Mouse (Mus musculus) ES-E14 (cell line): ENCODE results near the gene Rab2b. TPM values are rescaled to one million over a fixed set of nuclear protein-coding genes. Genes with fewer than 3 reads are reported as not detected.

ENCODE experiments used
- DNase-seq: peaks from one replicate; pipeline ENCODE4 v3.0.0-alpha.2; 2013; ENCODE audit warnings: low read depth, low spot score
- H3K27ac ChIP-seq: 2 replicates; pipeline ENCODE4 v1.5.1; 2012; ENCODE audit warnings: low read depth, mild to moderate bottlenecking, low read length, moderate library complexity, mixed read lengths; ENCODE audit not compliant: poor library complexity, insufficient read depth, severe bottlenecking
- H3K36me3 ChIP-seq: 2 replicates; pipeline ENCODE4 v1.6.1; 2012; ENCODE audit warnings: mild to moderate bottlenecking, low read length, moderate library complexity, mixed read lengths; ENCODE audit not compliant: control insufficient read depth, poor library complexity, insufficient read depth, severe bottlenecking
- H3K4me1 ChIP-seq, 2 experiments: fragments of 150-350 bp in 1 of 2; sonication (generic) in 1 of 2; 2 replicates each; pipeline ENCODE4 v1.6.1; 2012; ENCODE audit warnings: low read length in 2 of 2, mild to moderate bottlenecking in 1 of 2, mixed read lengths in 1 of 2; ENCODE audit not compliant: control insufficient read depth in 2 of 2, insufficient read depth in 2 of 2, poor library complexity in 1 of 2
- H3K4me3 ChIP-seq, 2 experiments: fragments of 150-350 bp in 1 of 2; sonication (generic) in 1 of 2; 2 replicates each; pipeline ENCODE4 v1.5.1; 2012; ENCODE audit warnings: low read length in 2 of 2, low read depth in 1 of 2, mild to moderate bottlenecking in 1 of 2, mixed read lengths in 1 of 2; ENCODE audit not compliant: insufficient read depth in 1 of 2, poor library complexity in 1 of 2, severe bottlenecking in 1 of 2
- H3K9ac ChIP-seq: 2 replicates; pipeline ENCODE4 v1.6.1; 2012; ENCODE audit warnings: low read depth, mild to moderate bottlenecking, low read length, mixed read lengths; ENCODE audit not compliant: poor library complexity, insufficient read depth, severe bottlenecking
- H3K9me3 ChIP-seq: fragments of 150-350 bp; sonication (generic); 2 replicates; pipeline ENCODE4 v1.6.1; 2012; ENCODE audit warnings: low read depth, mild to moderate bottlenecking, low read length; ENCODE audit not compliant: control insufficient read depth, insufficient read depth
- CHD2 ChIP-seq: IDR thresholded peaks from 2 replicates; pipeline ENCODE4 v1.6.1; 2014; ENCODE audit warnings: mild to moderate bottlenecking, low read depth, low read length, inconsistent platforms
- HCFC1 ChIP-seq: IDR thresholded peaks from 2 replicates; pipeline ENCODE4 v1.6.1; 2012; ENCODE audit warnings: low read length, inconsistent platforms, borderline replicate concordance; ENCODE audit not compliant: insufficient read depth
- MAFK ChIP-seq: IDR thresholded peaks from 2 replicates; pipeline ENCODE4 v1.6.1; 2014; ENCODE audit warnings: mild to moderate bottlenecking, low read depth, low read length, inconsistent platforms; ENCODE audit not compliant: insufficient read depth
- ZC3H11A ChIP-seq: IDR thresholded peaks from 2 replicates; pipeline ENCODE4 v1.6.1; 2012; ENCODE audit warnings: low read depth, mild to moderate bottlenecking, inconsistent platforms, low read length, borderline replicate concordance
- ZNF384 ChIP-seq: IDR thresholded peaks from 2 replicates; pipeline ENCODE4 v1.6.1; 2012; ENCODE audit warnings: low read depth, low read length, inconsistent platforms
- in situ Hi-C, 2 experiments: fragments of 600-800 bp; cut with MboI; formaldehyde crosslinking; loops; one replicate each; pipeline ENCODE4 v1.15.1; 2025; ENCODE audit warnings: low sequenced_read_pairs in 2 of 2, inconsistent platforms in 1 of 2; ENCODE audit not compliant: unreplicated experiment in 2 of 2
- total RNA-seq: library from RNA; depleted of rRNA; stranded (reverse); fragments of 300-350 nt; gene quantifications from 2 replicates; pipeline ENCODE4 v1.2.3, GENCODE M21; 2012; rRNA removed

Gene Rab2b
- total RNA-seq = 2.6 and 4.9 TPM in 2 replicates

DNA sequence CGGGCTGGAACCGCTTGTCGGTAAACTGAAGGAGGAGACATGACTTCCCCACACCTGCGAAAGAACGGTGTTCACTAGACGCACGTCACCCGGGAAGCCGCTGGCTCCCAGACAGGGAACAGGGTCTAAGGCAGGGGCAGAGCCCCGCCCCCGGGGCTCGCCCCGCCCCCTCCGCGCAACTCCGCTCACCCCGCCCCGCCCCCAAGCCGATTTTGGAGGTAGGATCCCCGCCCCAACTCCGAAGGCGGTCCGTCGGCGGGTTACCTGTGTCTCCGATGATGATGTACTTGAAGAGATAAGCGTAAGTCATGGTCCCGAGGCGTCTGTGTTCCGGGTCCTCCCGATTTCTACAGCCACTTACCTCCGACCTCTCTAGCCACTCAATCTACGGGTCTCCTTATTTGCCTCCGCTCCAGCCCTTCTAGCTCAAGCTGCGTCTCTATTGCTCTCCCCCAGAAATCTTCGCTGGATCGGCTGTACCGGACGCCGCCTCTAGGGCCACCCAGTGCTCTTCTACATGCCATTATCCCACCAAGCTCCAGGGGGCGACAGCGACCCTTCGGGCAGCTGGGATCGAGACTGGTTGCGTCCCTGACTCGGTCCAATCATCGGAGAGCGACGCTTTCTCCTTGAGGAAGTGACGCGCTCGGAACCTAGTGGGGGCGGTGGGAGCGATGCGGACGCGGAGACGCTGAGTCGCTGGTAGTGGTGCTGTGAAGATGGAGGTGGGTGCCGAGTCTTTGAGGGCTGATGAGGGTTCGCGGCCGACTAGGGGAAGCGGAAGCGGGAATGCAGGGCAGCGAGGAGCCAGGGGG lies at the start of gene Rab2b, which contains the start of gene Tox4:
Gene Rab2b (minus strand): TSS at position 614 of the 815 bp plus-strand sequence.
Gene Tox4 (plus strand): TSS at position 215 of the 815 bp plus-strand sequence.
- H3K9me3 ChIP-seq = no peaks in the 10 kb centered on the region
- DNase-seq = peak; percentile 99
- TF ChIP-seq HCFC1 (peak; percentile 76; the same call in 1 of the 2 replicates), MAFK (no peak), ZC3H11A (0 out of 2 replicates have a peak, but pooled peaks have one; percentile 23), ZNF384 (peak; percentile 33; the same call in 1 of the 2 replicates), CHD2 (no peak)
- peak within 1 kb of the TSS; percentile 90 to 98 for H3K4me3 ChIP-seq
- in situ Hi-C loops = no loop called here
- peak within 1 kb of the TSS; percentile 89 for H3K9ac ChIP-seq
- H3K27ac ChIP-seq = peak within 1 kb of the TSS; percentile 82
- no peaks in the 10 kb centered on the region for H3K36me3 ChIP-seq
- H3K4me1 ChIP-seq = peaks cover 6 to 7% of the 10 kb centered on the region in 2 experiments; a peak in 3 of 4 replicates

DNA sequence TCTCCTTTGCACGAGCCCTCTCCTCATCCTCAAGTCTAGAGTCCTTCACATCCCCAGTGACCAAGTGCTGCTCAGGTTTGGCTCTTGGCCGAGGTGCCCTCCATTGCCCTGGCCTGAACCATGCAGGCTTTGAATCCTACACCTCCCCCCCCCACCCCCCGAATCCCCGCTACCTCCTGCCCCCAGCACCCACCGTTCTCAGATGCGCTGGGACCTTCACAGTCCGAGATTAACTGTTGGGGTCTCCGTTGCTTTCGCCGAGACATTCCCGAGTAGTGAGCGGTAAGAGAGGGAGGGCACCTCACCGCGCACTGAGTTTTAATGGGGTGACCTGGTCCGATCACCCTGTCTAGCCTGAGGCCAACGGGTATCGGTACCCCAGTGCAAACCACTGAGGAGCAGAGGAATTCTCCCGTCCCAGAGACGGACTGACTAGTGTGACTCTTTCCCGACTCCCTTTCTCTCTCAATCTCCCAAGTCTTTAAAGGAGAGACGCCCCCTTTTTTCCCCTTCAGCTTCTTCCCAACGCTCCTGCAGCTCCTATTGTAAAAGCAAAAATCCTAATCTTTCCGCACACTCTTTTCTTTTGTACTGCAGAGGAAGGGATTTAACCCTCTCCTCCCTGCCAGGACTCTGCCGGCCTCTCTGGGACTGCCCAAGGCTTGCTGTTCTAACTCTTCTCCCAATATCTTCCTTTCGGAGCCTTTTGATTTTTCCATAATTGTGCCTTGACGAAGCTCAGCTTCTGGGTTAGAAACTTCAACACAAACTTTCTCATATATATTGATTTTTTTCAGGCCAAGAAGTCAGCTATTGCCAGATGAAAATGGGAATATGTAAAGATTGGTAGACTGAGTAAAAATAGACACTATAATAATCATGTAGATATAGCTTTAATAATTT lies 48.8 kb upstream of the Rab2b start, which contains the start of gene Sall2:
Gene Sall2 (minus strand): TSS at position 853 of the 903 bp plus-strand sequence.
- Histone ChIP-seq H3K27ac (peak within 1 kb of the TSS; percentile 52; the same call in 1 of the 2 replicates), H3K36me3 (no peaks in the 10 kb centered on the region), H3K4me1 (peaks cover 17 to 19% of the 10 kb centered on the region in 2 experiments), H3K4me3 (peak within 1 kb of the TSS; percentile 55 to 66), H3K9me3 (no peaks in the 10 kb centered on the region), H3K9ac (peak within 1 kb of the TSS; percentile 72)
- TF ChIP-seq ZC3H11A (no peak), MAFK (no peak), HCFC1 (no peak), CHD2 (no peak), ZNF384 (no peak)
- no peak for DNase-seq
- in situ Hi-C loops = loop anchor here in 1 of 2 experiments (25.0 kb wide), 1 partner anchor 416 kb away; the partner anchor contains the start of genes Ndrg2, Rnase13 and Tppp2

DNA sequence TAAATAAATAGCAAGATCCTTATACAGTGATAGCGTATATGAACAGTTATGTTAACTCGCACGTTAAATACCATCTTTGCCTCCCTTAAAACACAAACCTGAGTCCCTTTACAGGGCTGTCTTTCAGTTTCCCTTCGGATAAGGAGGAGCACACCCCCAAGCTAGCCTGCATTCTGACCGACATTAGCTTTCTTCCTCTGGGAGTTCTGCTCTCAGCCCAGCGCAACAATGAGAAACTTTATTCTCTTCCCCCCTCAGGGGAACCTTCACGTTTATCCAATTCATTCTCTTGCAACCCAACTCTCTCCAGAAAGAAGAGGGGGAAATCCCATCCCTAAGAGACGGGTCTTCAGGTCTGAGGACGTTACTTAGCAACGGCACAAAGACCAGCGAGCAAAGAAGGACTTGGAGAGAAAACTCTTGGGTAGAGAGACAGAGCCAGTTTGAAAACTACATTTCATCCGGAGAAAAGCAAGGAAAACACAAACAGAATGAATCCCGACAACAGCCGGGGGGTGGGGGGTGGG lies 48.1 kb upstream of the Rab2b start:
- H3K27ac ChIP-seq = no peak overlapping the region
- TF ChIP-seq MAFK = no peak
- no peak for TF ChIP-seq CHD2
- no peak for TF ChIP-seq ZC3H11A
- TF ChIP-seq HCFC1 = no peak
- no peak for TF ChIP-seq ZNF384
- H3K9me3 ChIP-seq = no peaks in the 10 kb centered on the region
- H3K36me3 ChIP-seq = no peaks in the 10 kb centered on the region
- peaks cover 17 to 19% of the 10 kb centered on the region in 2 experiments for H3K4me1 ChIP-seq
- DNase-seq = no peak
- peak overlapping the region; percentile 50 to 66; a peak in 3 of 4 replicates for H3K4me3 ChIP-seq
- in situ Hi-C loops = loop anchor here in 1 of 2 experiments (25.0 kb wide), 1 partner anchor 415 kb away; the partner anchor contains the start of genes Ndrg2, Rnase13 and Tppp2
- no peak overlapping the region for H3K9ac ChIP-seq
